Mouse (Mus musculus) thymus, postnatal 14 days (tissue): ENCODE results near the gene March1.

Source experiments
- DNase-seq: peaks from one replicate; pipeline ENCODE4 v3.0.0; 2021

Gene March1

DNA sequence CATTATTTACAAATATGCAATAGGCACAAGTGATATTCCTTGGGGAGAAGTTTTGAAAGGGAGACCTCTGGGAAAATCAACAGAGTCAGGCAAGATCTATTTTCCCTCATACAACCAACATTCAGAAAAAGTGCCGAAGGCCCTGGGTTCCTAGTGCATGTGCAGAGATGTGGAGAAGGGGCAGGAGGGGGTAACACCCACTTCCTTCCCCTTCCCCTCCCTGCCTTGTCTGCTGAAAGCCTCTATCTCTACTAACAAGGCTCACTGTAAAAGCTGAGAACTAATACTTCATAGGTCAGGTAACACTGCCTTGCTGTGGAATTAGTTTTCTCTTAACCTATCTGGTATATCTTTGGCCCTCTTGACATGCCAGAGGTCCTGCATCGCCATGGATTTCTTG lies 812.9 kb downstream of the March1 start:
- DNase-seq: no peak

DNA sequence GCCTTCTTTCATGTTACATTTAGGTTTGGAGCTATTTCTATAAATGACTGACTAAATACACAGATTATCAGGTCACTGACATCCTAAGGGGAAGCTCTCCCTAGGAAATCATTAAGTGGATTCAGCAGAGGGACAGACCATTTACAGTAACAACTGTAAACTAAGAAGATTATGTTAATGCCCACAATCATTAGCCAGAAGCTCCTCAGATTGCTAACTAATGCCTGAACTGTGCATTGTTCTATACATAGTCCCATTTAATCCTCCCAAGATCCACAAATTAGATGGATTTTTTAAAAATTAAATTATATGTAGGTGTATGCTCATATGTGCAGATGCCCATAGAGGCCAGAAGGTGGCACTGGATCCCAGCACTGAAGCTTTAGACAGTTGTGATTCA lies 815.9 kb downstream of the March1 start:
- DNase-seq: no peak

DNA sequence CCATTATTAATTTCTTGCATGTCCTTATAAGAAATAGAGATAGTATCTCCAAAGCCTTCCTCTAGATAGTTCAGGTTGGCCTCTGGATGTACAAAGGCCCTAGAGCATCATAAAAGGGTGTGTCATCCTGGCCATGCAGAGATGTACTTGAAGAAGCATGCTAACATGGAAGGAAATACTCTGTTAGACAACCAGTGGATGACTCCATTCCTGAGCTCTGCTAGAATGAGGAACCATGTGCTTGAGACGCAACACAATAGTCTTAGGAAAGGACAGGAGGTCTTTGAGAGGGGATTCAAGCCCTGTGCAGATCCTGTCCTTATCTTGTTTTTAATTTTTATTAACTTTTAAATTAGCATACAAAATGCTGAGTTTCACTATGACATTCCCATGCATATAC lies 819.1 kb downstream of the March1 start:
- no peak for DNase-seq

DNA sequence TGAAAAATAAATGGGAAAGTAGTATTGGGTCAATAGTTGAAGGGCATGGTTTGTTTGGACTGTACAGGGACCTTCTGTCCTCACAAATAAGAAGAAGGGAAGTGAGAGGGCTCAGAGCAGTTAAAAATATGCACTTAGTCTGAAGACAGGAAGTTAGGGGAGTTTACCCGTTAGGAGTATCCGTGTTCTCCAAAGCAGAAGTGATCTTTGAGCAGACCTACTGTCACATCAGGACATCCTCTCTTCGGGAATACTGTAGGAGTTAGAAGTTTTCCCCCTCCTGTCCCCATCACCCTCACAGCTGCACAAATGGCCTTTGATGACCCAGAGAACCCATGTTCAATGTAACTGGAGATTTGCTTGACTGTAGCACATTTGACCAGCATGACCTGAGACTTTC lies 820.2 kb downstream of the March1 start:
- no peak for DNase-seq

DNA sequence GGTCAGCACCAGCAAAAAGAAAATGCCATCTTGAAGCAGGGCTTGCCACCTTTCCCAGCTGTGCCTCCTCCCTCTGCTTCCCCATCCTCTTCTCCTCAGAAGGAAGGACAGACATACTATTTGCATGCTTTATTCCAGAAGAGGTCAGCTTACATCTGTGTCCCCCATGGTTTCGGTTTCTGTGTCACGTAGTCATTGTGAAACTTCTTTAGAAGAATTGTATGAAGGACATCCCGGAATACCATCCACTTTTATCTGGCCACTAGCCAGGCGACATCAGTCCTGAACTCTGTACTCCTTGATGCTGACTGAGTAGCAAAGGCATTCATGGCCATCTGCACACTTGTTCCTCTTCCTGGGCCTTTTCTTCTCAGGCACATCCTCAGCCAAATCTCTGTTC lies 820.8 kb downstream of the March1 start:
- no peak for DNase-seq

DNA sequence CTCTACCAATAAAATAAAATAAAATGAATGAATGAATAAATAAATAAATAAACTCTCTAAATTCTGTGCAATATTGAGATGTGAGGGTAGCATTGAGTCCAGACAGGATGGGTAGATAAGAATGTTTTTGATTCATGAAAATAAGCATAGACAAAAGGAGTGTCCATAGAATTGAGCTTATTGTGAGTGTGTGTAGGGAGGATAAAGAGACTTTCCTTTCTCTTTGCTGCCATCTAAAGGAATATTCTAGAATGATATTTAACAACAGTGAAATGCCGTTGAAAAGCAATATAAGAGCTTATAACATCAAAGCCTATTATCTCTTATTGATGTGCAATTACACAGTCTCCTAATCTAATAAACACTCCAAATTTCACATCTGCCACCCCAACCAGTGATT lies 823.4 kb downstream of the March1 start:
- DNase-seq: no peak

DNA sequence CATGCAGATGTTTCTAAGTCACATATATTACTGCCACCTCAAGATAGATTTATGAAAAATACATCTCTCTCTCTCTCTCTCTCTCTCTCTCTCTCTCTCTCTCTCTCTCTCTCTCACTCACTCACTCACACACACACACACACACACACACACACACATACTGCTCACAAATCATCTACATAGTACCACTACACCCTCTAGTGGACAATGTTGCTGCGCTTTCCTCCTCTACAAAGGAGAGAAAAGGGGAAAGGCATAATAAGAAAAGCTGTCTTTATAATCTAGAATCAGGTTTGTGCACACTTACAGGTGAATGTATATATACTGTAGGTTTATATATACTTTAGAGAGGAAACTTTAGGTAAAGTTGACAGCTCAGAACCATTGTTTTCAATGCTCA lies 825.1 kb downstream of the March1 start:
- DNase-seq: peak; percentile 6

DNA sequence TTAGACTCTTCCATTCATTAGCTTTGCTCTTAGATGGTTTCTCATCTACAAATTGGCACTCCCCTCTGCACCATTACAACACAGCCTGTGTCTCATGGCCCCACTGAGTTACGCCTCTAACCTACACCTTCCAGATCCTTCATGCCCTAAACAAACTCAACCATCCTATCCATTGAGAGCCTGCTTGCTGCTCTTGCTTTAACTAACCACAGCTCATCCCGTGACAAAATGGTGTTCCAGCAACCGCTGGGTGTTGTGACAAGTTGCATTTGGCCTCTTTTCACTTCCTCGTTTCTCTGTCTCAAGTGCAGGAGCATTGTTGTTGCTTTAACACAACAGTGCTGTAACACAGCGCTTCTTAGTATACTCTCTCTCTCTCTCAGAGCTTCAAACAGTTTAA lies 826.4 kb downstream of the March1 start:
- DNase-seq: no peak

DNA sequence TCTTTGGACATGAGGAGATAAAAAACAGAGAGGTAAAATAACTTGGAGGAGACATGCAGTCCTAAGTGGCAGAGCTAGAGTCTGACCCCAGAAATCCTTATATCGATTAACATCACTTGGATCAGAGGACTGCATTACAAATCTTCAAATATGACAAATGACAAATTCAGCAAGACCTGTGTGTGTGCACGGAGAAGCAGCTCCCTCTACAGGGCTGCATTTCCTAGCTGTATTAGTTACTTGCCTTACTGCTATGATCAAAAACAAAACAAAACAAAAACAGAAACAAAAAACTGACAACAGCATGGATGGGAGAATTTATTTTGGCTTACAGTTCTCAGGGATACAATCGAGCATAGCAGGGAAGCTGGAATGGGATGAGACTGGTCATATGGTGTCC lies 827.7 kb downstream of the March1 start:
- DNase-seq: no peak

DNA sequence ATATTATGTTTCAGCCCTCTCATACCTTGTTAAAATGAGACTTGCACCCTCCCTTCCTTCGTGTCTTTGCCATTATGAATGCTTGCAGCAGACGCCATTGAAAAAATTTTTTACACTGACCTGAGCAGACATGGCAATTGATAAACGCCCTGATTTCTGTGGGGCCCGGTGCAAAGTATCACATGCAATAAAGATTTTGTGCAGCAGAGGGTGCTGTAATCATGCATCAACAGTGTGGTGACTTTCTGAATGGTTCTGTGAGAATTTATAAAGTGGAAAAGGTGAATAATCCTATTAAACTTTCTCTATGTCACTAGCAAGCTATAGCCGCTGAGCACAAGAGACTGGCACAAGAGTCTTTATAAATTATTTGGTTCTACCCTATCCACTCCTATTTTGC lies 833.0 kb downstream of the March1 start:
- peak; percentile 10 for DNase-seq

DNA sequence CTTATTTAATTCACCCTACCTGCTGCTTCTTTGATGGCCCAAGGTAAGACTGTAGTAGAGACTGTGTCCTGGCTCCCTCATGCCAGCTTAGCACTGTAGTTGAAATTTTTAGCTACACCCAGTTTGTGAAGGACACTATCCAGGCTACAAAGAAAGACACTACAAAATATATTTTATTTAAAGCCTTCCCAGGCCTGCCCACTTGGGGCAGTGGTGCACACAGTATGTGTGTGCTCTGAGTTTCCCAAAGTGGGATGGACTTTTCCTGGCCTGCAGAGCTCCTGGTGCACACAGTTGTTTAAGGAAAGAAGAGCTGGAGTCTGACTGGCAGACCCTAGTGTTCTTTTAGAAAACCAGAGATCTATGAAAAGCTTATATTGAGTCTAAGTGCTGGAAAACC lies 839.4 kb downstream of the March1 start:
- no peak for DNase-seq

DNA sequence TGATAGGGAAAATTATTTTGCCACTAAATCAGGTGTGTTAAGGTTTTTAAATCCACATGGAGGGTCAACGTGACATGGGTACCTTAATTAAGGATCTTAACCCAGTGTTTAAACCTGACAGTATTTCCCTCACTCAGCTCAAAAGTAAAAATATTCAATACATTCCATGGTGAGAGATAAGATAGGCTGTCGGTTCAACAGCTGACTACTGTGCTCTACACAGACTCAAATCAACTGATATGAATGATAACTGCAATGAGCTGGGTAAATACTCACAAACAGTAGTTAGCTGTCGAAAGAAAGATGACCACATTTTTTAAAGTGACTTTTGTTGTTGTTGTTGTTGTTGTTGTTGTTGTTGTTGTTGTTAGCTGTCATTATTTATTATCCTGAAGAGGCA lies 852.1 kb downstream of the March1 start:
- no peak for DNase-seq

DNA sequence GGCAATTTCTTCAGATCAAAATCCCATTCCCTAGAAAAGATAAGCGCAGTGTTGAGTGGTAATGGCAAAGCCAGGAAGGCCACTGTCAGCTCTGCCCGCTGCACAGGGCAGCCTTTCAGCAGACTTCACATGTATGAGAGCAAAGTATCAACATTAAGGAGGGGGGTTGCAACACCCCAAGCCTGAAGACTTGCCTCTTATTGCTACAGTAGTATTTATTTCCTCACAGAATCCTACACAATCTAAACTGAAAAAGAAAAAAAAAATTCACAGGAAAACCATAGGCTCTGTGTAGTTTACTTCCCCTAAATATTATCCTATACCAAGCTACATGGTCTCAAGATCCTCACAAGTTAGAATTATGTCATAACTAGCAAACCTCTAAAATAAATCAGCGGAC lies 859.2 kb downstream of the March1 start:
- DNase-seq: no peak

DNA sequence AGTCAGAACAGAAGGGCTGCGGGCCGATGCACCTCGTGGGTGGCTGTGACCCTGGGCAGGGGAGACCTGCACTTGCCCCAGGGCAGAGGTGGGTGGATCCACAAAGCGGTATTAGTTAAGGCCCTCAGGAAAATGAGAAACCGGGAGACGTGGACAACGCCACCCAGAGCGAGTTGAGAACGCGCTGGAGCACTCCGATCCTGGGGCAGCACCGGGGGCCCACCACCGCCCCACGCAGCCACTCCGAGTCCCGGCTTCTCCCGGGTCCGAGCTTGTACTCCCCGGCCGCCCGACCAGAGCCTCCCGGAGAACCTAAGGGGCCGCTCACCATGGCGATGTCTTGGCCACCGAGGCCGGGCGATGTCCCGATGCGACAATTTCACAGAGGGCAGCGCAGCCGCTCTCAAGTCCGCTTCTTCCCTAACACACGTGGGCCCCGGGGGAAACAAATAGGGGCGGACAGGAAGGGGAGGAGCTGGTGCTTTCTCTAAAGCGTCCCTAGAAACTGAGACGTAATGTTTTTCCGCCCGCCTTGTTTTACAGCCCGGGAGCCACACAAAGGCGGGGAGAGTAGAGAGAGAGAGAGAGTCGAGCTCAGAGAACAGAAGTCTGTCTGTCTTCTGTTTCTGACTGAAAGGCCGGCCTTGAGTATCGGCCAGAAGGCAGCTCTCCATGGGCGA lies 868.5 kb downstream of the March1 start, which contains the start of gene Tma16:
Gene Tma16, minus strand, starts transcription at position 447 of the 680 bp plus-strand sequence.
- peak; percentile 78 for DNase-seq

DNA sequence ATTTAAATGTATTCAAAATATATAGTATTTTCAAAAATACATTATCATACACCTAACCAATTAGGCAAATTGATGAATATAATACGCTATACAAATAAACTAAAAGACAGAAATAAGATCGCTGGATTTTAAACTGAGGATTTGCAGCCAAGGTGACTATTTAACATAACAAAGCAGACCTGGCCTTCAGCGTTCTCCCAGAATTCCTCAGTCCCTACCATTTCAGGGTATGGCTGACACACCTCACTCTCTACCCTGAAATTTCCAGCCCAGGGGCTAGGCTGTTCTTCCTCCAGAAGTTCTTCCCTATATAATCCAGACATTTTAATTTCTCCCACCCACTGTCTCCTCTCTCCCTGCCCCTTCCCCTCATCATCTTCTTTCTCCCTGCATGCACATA lies 870.9 kb downstream of the March1 start:
- no peak for DNase-seq

DNA sequence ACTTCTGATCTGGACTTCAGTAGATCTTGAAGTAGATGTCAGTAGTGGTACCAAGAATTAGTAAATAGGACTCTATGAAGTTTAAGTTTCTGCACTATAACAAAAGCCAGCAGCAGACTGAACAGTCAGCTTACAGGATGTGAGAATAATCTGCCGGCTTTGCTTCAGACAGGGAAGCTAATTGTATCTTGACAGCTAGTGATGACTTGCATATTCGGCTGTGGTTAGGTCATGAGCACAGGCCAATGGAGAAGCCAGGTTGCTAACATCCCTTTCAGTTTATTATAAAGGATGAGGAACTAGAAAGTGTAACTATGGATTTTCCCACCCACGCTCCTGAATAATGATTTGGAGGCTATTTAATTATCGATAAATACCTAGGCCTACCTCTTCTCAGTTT lies 872.9 kb downstream of the March1 start:
- DNase-seq: no peak

DNA sequence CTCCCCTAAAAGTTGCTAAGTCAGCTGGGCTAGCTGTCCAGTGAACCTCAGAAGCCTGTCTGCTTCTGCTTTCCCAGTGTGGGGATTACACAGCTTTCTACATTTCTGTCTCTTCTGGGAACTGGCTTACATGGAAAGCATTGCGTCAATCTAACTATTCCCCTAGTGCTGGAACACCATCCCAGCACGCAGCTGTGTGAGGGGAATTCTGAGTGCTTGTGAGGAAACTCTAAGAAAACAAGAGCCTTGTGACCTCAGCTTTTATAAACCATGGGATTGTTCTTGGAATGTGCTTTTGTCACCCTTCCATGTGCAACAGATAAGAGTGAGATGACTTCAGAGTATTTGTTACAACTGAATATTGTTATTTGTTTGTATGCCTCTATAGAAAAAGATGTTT lies 876.8 kb downstream of the March1 start:
- no peak for DNase-seq

DNA sequence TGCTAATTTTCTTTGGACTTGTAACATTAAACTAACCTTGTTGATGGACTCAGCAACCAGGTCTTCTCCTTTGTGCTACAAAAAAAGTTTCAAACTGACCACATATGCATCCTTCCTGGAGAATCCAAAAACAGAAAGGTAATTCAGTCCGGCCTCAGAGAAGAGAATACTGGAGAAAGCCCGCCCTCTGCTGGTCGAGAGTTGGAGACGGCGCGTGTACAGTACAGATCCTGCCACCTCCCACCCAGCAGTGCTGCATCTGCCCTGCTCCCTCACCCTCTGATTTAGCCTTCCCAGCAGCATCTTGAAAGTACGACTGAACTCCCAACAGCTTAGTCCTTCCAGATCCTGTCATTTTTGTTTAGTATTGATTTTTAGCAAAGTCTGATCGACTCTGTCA lies 878.0 kb downstream of the March1 start:
- DNase-seq: peak; percentile 69

DNA sequence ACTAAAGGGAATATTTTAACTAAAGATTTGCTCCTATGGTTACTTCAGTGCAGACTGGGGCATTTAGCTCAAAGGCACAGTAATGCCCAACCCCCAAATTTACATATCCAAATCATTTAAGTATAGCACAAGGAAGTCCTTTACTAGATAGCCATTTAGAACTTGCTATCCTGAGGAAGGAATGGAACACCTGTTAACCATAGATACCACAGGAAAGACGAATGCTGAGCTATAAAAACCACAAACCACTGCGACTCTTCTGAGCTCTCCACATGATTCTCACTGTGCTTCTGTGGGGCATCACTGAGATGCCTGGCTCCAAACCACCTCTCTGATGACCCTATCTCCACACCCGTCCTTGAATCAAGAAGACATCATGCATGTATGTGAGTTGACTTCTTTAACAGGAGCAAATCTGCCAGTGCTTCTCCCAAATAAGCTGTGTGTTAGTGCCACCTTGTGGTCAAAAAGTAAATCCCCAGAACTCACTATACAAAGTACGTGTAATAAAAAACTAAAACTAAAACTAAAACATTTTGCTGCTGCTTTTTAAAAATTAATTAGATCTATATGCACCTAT lies 879.4 kb downstream of the March1 start:
- DNase-seq: peak; percentile 27

DNA sequence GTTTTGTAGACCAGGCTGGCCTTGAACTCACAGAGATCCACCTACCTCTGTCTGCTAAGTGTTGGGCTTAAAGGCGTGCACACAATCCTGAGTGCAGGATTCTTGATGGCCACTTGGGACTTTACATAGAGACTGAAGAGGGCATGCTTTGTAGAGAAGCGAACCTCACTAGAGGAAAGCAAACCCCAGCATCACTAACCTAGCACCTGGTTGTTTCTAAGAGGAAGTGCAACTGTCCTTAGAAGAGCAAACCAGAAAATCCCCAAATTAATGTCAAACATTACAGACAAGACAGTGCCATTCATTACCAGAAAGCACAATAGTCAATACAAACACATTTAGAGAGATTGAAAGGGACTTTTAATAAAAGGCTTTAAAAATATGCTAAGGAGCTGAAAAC lies 885.7 kb downstream of the March1 start:
- DNase-seq: no peak

DNA sequence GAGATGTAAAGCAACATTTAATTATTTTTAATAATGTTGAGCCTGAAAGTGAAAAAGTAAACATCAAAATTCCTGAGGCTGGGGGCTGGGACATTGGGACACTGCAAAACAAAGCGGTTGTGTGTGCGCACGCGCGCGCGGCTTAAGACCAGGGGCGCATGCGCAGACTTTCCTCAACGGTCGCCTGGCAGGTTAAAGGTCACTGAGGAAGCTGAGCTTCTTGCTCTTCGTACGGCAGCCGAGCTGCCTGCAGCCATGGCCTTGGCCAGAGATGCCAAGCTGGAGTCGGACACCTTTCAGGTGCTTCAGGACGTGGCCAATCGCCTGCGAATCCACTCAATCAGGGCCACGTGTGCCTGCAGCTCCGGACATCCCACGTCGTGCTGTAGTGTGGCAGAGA lies 893.8 kb downstream of the March1 start, which contains the start of gene Tktl2:
Gene Tktl2, plus strand, starts transcription at position 220 of the 400 bp plus-strand sequence.
- DNase-seq: no peak

DNA sequence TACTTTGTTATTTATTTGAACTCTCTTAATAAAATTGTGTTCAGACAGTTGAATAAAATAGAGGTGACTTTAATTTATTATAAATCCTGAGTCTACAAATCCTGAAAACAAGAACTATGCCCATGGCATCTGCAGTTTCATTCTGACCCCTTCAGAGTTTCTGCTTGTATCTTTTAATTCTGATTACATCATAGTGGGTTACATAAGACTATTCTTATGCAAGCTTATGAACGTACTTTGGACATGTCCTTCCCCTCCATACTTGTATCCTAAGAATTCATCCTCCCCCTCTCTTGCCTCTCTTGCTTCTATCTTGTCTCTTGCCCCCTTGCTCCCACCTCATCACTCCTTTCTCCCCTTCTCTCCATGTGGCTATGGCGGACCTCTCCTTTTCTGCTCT lies 901.4 kb downstream of the March1 start:
- DNase-seq: no peak

DNA sequence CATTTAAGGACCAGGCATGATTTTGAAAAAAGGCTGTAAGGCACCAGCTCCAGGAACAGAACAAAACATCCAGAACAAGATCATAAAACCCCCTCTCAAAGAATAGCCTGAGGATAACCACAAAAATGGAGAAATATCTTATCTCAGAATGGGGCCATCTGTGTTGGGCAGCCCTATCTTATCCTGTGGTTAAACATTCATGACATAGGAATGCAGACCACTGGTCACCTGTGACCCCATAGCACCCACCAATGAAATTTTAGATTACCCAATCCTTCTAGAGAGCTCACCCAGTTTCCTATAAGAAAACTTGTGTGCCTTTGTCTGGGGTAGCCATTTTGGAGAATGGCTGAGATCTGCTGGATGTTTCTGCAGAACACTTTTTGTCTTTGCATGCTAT lies 902.9 kb downstream of the March1 start:
- DNase-seq: no peak
